Mouse (Mus musculus): ENCODE data around the gene Dcaf7.

GRCm38 (mm10) chr11:106065923-106066571 lies 29.4 kb downstream of the Dcaf7 start, which contains the start of gene Taco1:
- TF ChIP-seq CTCF (IDR thresholded peaks at IDR 0.05; ENCODE audit: borderline replicate concordance, extremely low read depth, insufficient read depth, insufficient read length) (peak; percentile 55), POLR2A (IDR thresholded peaks at IDR 0.05; ENCODE audit: borderline replicate concordance, extremely low read depth, insufficient read depth, insufficient read length, poor library complexity, severe bottlenecking) (peak; percentile 28; the same call in 1 of the 2 replicates)
